Mouse (Mus musculus) cerebellum, adult 2 months (tissue): Measurements from ENCODE around the gene Slc23a4. TPM values are rescaled to one million over a fixed set of nuclear protein-coding genes. Genes with fewer than 3 reads are reported as not detected.

Experiments
- DNase-seq, 2 experiments: peaks; one replicate each; pipeline ENCODE4 v3.0.0; 2021
- H3K27ac ChIP-seq: fragments of 200-500 bp; 2 replicates; pipeline ENCODE4 v1.5.1; 2012; ENCODE audit warnings: low read length, control low read depth, inconsistent platforms; ENCODE audit not compliant: insufficient read depth
- H3K27me3 ChIP-seq: fragments of 200-500 bp; 2 replicates; pipeline ENCODE4 v1.6.1; 2012; ENCODE audit warnings: inconsistent platforms, mild to moderate bottlenecking, low read length, moderate library complexity; ENCODE audit not compliant: control insufficient read depth, insufficient read depth
- H3K4me1 ChIP-seq: fragments of 200-500 bp; 2 replicates; pipeline ENCODE4 v1.6.1; 2011; ENCODE audit warnings: low read length; ENCODE audit not compliant: control insufficient read depth, insufficient read depth
- H3K4me3 ChIP-seq: fragments of 200-500 bp; replicated peaks from 2 replicates; pipeline ENCODE3; 2011; ENCODE audit warnings: mild to moderate bottlenecking, low read depth, low read length, control low read depth; ENCODE audit not compliant: insufficient read depth
- CTCF ChIP-seq: fragments of 200-500 bp; IDR thresholded peaks from 2 replicates; pipeline ENCODE4 v1.5.1; 2011; ENCODE audit warnings: low read depth, mild to moderate bottlenecking, control low read depth, low read length, moderate library complexity, borderline replicate concordance; ENCODE audit not compliant: insufficient read depth
- POLR2A ChIP-seq: fragments of 200-500 bp; IDR thresholded peaks from 2 replicates; pipeline ENCODE4 v1.6.1; 2011; ENCODE audit warnings: low read length, control low read depth, borderline replicate concordance; ENCODE audit not compliant: insufficient read depth
- WGBS: fragments of 180-500 bp; shearing (Covaris S2); methylation state at CpG from one replicate; pipeline ENCODE4 v1.1.7; 2018; 5-methylcytosine and 5-hydroxymethylcytosine counted together
- polyA plus RNA-seq: library from polyadenylated mRNA; depleted of rRNA; stranded (reverse); fragments of >200 nt; gene quantifications from 2 replicates; pipeline ENCODE4 v1.2.3, GENCODE M21; 2012

Gene Slc23a4
- polyA plus RNA-seq, 1 experiment = 0.70 TPM

DNA sequence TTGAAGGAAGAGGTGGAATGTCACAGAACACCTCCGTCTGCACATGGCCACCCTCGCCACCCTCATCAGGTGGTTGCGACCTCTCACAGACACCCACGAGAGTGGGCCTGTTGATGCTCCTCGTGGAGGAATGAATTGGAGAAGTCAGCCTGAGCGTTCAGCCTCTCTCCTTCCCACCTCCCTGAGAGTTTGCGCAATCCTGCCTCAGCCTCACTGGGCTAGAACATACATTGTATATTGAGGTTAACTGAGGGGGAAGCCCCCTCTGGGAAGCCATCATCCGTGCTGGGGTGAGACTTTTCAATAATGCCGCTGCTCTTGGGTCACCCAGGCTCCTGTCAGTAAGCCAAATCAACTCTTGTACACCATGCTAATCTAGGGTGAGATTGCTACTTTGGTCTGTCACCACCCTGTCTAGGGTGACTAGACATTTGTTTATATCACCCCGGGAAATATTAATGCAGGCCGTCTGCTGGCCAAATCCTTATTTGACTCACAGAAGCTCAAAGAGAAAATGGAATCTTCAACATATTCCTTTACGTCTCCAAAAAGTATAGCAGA is 1.0 kb downstream of the Slc23a4 start:
- Histone ChIP-seq H3K4me1 (0 out of 2 replicates have a peak, but pooled peaks cover 3% of the 10 kb centered on the region), H3K27ac (no peak overlapping the region), H3K4me3 (no peak overlapping the region), H3K27me3 (no peaks in the 10 kb centered on the region)
- no peak for DNase-seq
- TF ChIP-seq CTCF (no peak), POLR2A (no peak)
- 84% methylated on average over 12 of the region's 12 CpGs for WGBS

GRCm38 (mm10) chr6:34980661-34981060 is 7.5 kb downstream of the Slc23a4 start:
- no peaks in the 10 kb centered on the region for H3K4me1 ChIP-seq
- TF ChIP-seq POLR2A = no peak
- no peak for TF ChIP-seq CTCF
- no peaks in the 10 kb centered on the region for H3K27me3 ChIP-seq
- WGBS = 70% methylated on average over 9 of the region's 9 CpGs
- no peak overlapping the region for H3K27ac ChIP-seq
- no peak for DNase-seq
- H3K4me3 ChIP-seq = no peak overlapping the region

DNA sequence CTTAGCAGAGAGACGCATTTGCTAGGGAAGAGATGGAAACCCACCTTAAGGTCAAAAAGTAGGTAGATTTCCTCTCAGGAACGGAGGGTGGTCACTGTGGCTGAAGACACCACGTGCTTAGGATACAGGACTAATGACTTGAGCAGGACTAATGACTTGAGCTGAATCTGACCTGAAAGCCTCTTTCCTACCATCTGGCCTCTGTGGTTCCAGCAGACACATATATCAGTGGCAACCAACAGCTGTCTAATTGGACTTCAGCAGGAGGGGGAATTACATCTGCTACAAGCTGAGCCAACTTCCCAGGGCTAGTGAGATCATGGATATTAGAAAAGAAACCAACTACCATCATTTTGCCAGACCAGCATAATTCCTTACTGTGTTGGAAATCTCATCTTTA is 8.9 kb downstream of the Slc23a4 start:
- Histone ChIP-seq H3K4me3 (no peak overlapping the region), H3K4me1 (no peaks in the 10 kb centered on the region), H3K27ac (no peak overlapping the region), H3K27me3 (no peaks in the 10 kb centered on the region)
- no peak for TF ChIP-seq CTCF
- WGBS = 63% methylated on average over 3 of the region's 3 CpGs
- DNase-seq = no peak

DNA sequence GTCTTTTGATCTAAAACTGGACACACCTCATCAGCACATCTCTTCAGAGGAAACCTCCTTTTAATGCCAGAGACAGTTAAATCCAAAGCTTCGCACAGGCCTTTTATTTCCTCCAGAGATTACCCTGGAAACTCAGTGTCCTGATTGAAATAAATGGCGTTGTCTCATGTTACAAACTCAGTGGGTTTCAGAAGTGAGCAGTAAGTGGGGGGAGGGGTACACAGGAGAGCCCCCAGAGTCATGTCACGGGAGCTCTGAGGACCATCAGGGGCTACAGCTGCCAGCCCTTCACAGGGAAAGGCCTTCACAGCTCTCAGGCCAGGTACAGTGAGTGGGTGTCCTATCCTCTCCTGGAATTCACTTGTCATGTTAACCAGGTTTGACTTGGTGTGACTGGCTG is 17.0 kb downstream of the Slc23a4 start:
- H3K27me3 ChIP-seq = no peaks in the 10 kb centered on the region
- 49% methylated on average over 3 of the region's 3 CpGs for WGBS

DNA sequence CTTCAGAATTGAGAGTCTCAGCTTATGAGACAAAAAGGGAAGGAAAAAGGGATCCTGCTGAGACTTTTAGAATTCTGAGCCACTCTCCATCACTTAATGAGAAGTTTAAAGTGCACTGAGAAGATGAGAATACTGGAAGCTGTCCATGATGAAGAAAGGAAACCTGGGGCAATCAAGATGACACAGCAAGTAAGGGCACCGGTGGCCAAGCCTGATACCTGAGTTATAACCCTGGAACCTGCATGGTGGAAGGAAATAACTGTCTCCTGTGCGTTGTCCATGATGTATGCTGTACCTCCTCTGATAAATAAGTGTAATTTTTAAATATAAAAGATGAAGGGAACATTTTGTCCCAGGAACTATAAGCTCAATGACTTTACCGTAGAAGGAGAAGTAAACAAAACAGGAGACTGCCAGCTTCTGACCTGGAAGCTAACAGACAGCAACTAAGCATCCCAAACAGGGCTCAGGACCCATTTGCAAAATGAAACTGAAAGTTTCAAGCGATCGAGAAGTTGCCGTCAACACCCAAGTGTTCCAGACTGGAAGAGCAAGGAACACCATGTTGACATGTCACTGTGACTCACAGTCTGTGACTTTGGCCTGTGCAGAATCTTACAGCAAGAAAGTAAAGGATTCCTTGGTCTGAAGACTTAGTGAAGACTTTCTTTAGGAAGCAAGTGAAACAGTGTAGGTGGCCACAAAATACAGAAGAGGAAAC is 22.2 kb downstream of the Slc23a4 start:
- WGBS = 86% methylated on average over 6 of the region's 6 CpGs
- H3K27ac ChIP-seq = no peak overlapping the region
- H3K4me1 ChIP-seq = no peaks in the 10 kb centered on the region
- no peaks in the 10 kb centered on the region for H3K27me3 ChIP-seq
- no peak for DNase-seq
- H3K4me3 ChIP-seq = no peak overlapping the region
- TF ChIP-seq POLR2A = no peak
- TF ChIP-seq CTCF = no peak

More for the DNA sequence above, 17.0 kb downstream of the Slc23a4 start:
- Histone ChIP-seq H3K4me3 (no peak overlapping the region), H3K27ac (no peak overlapping the region), H3K4me1 (no peaks in the 10 kb centered on the region)
- TF ChIP-seq CTCF = no peak
- no peak for TF ChIP-seq POLR2A
- no peak for DNase-seq

DNA sequence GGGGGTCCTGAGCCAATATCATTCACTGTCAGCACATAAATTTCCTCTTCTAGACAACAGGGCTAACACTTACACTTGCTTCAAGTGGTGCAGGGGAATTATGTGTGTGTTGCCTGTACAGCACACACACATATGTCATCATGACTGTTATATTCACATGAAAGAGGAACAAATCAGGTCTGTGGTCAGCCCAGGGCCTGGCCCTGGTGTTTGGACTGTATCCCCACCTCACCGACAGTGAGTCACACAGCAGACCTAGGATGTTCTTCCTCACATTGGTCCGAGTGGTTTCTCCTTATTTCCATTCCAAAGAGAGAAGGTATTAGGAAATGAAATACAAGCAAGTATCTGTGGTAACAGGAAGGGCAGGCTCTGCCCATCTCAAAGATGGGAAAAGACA is 23.7 kb downstream of the Slc23a4 start:
- no peak for DNase-seq
- Histone ChIP-seq H3K4me1 (no peaks in the 10 kb centered on the region), H3K27ac (no peak overlapping the region), H3K4me3 (no peak overlapping the region), H3K27me3 (no peaks in the 10 kb centered on the region)
- WGBS = 81% methylated on average over 2 of the region's 2 CpGs
- no peak for TF ChIP-seq CTCF
- TF ChIP-seq POLR2A = no peak

DNA sequence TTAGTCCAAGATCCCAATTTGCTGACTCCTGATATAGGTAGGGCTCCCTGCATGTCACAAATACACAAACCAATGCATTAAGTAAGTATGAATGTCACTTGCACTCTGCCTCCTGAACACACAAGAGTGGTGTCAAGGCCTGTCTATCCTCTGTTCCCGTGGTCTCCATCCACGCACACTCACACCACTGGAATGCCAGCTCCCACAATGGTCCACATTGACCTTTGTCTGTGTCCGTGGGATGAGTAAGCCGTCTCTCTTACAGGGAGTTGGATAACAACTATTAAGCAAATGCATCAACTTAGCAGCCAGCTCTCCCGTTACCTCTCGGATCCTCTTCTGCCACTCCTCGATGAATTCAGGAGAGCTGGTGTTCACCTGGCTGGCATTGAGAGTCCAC is 29.1 kb downstream of the Slc23a4 start:
- no peak for TF ChIP-seq CTCF
- no peak for TF ChIP-seq POLR2A
- no peak overlapping the region for H3K27ac ChIP-seq
- H3K4me1 ChIP-seq = no peaks in the 10 kb centered on the region
- WGBS = 92% methylated on average over 7 of the region's 7 CpGs
- H3K27me3 ChIP-seq = no peaks in the 10 kb centered on the region
- no peak for DNase-seq
- H3K4me3 ChIP-seq = no peak overlapping the region

- 31% methylated on average over 8 of the region's 8 CpGs for WGBS
- DNase-seq = no peak
Observed at GRCm38 (mm10) chr6:34955862-34956241, 32.4 kb downstream of the Slc23a4 start.

More at GRCm38 (mm10) chr6:34955862-34956241, 32.4 kb downstream of the Slc23a4 start:
- Histone ChIP-seq H3K27ac (no peak overlapping the region), H3K4me1 (no peaks in the 10 kb centered on the region), H3K4me3 (no peak overlapping the region), H3K27me3 (no peaks in the 10 kb centered on the region)
- TF ChIP-seq CTCF = no peak
- no peak for TF ChIP-seq POLR2A
